Mouse (Mus musculus) megakaryocyte-erythroid progenitor cell, adult 5-6 weeks (primary cell): ENCODE measurements around the gene 4930449I24Rik. TPM values are rescaled to one million over a fixed set of nuclear protein-coding genes. Genes with fewer than 3 reads are reported as not detected.
"Not testable (repeated sequence)": the region's sequence is repeated elsewhere in the genome, so short reads cannot be mapped to it uniquely, and the experiment has no call there.

ENCODE experiments used
- ATAC-seq: replicated peaks from 2 replicates; pipeline ENCODE4 v1.8.0; 2016; ENCODE audit warnings: mild to moderate bottlenecking, inconsistent platforms; ENCODE audit not compliant: severe bottlenecking, poor library complexity, low FRiP score, low TSS enrichment
- total RNA-seq, 2 experiments: library from RNA; stranded (forward) in 1 of 2; stranded (reverse) in 1 of 2; fragments of 200-1000, 215-1000 nt in 1 of 2; fragments of >200 nt in 1 of 2; fragmentation: Nextera tagmentation in 1 of 2; gene quantifications; 2 replicates each; pipeline ENCODE4 v1.2.3; 2014 to 2017

The 4930449I24Rik gene
- total RNA-seq (2014; fragmentation: Nextera tagmentation) (not detected in 2 replicates), total RNA-seq (2017) (not detected in 2 replicates)

GRCm38 (mm10) chr5:146502099-146502498, at the start of gene 4930449I24Rik:
4930449I24Rik (plus strand) TSS chr5:146502399.
- ATAC-seq, result not testable (repeated sequence)

DNA sequence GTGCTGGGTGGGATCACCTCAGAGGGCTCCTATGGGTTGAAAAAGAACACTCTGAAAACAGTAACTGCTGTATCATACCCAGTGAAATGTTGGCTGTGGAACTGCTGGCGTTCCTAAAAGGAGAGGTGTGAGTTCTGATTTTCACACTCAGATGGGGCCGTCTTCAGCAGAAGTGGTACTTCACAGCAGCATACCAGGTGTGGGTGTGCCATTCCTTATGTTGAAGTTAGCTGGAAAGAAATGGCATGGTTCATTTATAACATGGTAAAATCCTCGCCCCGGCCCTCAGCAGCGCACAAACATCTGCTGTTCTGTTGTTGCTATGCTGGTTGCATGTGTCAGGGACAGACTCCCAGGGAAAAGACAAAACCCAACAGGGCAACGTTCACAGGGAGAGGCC, 48.6 kb upstream of the 4930449I24Rik start:
- ATAC-seq, result no peak

- no peak for ATAC-seq
These were observed 40.6 kb upstream of the 4930449I24Rik start for GRCm38 (mm10) chr5:146461612-146462011.

- ATAC-seq, result no peak
These were observed 35.5 kb upstream of the 4930449I24Rik start for GRCm38 (mm10) chr5:146466663-146467062.

GRCm38 (mm10) chr5:146468311-146468710, 33.9 kb upstream of the 4930449I24Rik start:
- ATAC-seq, result no peak

- no peak for ATAC-seq
These were observed 31.4 kb upstream of the 4930449I24Rik start for GRCm38 (mm10) chr5:146470821-146471220.

DNA sequence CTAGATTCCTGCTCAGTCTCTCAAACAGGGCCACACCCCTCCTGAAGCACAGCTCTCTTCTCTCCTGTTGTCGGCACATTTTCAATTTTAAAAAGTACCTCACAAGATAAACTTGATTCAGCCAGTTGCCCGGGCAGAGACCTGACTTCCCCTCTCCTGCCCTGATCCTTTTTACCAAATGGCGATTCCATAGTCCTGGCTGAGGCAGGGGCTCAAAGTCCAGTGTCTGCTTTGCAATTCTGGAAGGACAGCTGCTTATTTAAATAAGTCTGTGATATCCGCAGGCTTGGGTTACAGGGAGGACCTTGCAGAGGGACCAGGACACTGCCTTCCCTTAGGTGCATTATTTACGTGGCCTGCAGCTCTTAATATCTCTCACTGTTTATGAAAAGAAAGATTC, 30.9 kb upstream of the 4930449I24Rik start:
- ATAC-seq, result no peak

GRCm38 (mm10) chr5:146471821-146472220, 30.4 kb upstream of the 4930449I24Rik start:
- ATAC-seq, result no peak

DNA sequence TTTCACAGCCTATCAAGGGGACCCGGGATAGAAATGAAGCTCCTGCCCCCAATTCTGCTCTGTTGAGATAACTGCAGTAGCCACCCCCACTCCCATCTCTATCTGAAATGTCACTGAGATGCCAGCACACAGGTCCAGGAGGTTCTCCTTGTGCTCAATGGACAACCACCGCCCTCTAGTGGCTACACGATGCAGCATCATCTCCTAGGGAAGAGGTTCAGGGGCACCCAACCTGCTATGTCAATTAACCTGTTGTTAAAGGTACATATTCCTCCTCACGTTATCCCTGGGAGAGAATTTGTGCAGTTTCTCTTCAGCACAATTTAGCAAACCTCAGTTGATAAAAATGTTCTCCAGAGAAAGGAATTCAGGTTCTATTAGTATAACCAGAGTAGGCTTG, 22.6 kb upstream of the 4930449I24Rik start:
- not testable (repeated sequence) for ATAC-seq

DNA sequence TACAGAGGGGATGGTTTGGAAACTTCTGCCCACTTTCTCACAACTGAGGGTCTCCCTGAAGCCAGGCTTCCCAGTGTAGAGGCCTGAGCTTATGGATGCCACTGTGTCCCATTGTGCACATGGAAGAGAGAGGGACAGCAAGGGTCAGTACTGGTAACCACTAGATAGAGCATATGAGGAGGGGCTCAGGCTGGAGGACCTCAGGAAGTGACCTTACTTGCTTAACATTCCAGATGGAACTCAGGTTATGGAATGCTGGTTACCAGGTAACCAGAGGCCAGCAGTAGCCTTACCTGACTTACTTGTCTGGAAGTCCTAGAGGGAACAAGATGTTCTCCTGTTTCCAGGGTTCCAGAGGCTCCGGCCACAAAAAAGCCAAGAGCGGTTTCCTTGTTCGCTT, 20.5 kb upstream of the 4930449I24Rik start, which contains the start of gene Gm6408:
Gene Gm6408 (plus strand): TSS at position 301 of the 400 bp plus-strand sequence.
- ATAC-seq, result not testable (repeated sequence)

- not testable (repeated sequence) for ATAC-seq
These were observed 13.2 kb upstream of the 4930449I24Rik start for GRCm38 (mm10) chr5:146488959-146489358.

- ATAC-seq, result not testable (repeated sequence)
These were observed 11.1 kb upstream of the 4930449I24Rik start, which contains the start of gene Gm6370 for GRCm38 (mm10) chr5:146491063-146491462. Gm6370 (plus strand) TSS chr5:146491363.

- ATAC-seq, result not testable (repeated sequence)
These were observed 11.6 kb downstream of the 4930449I24Rik start, which contains the start of gene Gm3402 for GRCm38 (mm10) chr5:146513823-146514222. Gm3402 (plus strand) TSS chr5:146514123.

GRCm38 (mm10) chr5:146525501-146525900, 23.3 kb downstream of the 4930449I24Rik start, which contains the start of gene Gm3404:
Gm3404 (plus strand) TSS chr5:146525801.
- ATAC-seq, result not testable (repeated sequence)

DNA sequence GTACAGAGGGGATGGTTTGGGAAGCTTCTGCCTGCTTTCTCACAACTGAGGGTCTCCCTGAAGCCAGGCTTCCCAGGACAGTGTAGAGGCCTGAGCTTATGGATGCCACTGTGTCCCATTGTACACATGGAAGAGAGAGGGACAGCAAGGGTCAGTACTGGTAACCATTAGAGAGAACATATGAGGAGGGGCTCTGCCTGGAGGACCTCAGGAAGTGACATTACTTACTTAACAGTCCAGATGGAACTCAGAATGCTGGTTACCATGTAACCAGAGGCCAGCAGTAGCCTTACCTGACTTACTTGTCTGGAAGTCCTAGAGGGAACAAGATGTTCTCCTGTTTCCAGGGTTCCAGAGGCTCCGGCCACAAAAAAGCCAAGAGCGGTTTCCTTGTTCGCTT, 35.1 kb downstream of the 4930449I24Rik start, which contains the start of gene Gm3409:
Gene Gm3409 (plus strand): TSS at position 301 of the 400 bp plus-strand sequence.
- ATAC-seq, result not testable (repeated sequence)

Other genes with a start within 250 kb of the 4930449I24Rik start
- gene Wasf3, start 117.4 kb upstream of the 4930449I24Rik start, total RNA-seq (2014; fragmentation: Nextera tagmentation), result not detected in 2 replicates
- not detected in 2 replicates for gene Wasf3, start 117.4 kb upstream of the 4930449I24Rik start, total RNA-seq (2017)
- not detected in 2 replicates for gene Gm6408, start 20.4 kb upstream of the 4930449I24Rik start, total RNA-seq (2014; fragmentation: Nextera tagmentation)
- gene Gm6408, start 20.4 kb upstream of the 4930449I24Rik start, total RNA-seq (2017), result not detected in 2 replicates
- not detected in 2 replicates for gene Gm6370, start 11.0 kb upstream of the 4930449I24Rik start, total RNA-seq (2014; fragmentation: Nextera tagmentation)
- gene Gm6370, start 11.0 kb upstream of the 4930449I24Rik start, total RNA-seq (2017), result not detected in 2 replicates
- gene Gm3402, start 11.7 kb downstream of the 4930449I24Rik start, total RNA-seq (2014; fragmentation: Nextera tagmentation), result not detected in 2 replicates
- not detected in 2 replicates for gene Gm3402, start 11.7 kb downstream of the 4930449I24Rik start, total RNA-seq (2017)
- not detected in 2 replicates for gene Gm3404, start 23.4 kb downstream of the 4930449I24Rik start, total RNA-seq (2014; fragmentation: Nextera tagmentation)
- not detected in 2 replicates for gene Gm3404, start 23.4 kb downstream of the 4930449I24Rik start, total RNA-seq (2017)
- gene Gm3409, start 35.2 kb downstream of the 4930449I24Rik start, total RNA-seq (2014; fragmentation: Nextera tagmentation), result not detected in 2 replicates
- gene Gm3409, start 35.2 kb downstream of the 4930449I24Rik start, total RNA-seq (2017), result not detected in 2 replicates
- gene Gm3415, start 53.7 kb downstream of the 4930449I24Rik start, total RNA-seq (2014; fragmentation: Nextera tagmentation), result not detected in 2 replicates
- not detected in 2 replicates for gene Gm3415, start 53.7 kb downstream of the 4930449I24Rik start, total RNA-seq (2017)
- gene Gpr12, start 82.8 kb downstream of the 4930449I24Rik start, total RNA-seq (2014; fragmentation: Nextera tagmentation), result not detected in 2 replicates
- gene Gpr12, start 82.8 kb downstream of the 4930449I24Rik start, total RNA-seq (2017), result not detected in 2 replicates